In the genomic region with DNA sequence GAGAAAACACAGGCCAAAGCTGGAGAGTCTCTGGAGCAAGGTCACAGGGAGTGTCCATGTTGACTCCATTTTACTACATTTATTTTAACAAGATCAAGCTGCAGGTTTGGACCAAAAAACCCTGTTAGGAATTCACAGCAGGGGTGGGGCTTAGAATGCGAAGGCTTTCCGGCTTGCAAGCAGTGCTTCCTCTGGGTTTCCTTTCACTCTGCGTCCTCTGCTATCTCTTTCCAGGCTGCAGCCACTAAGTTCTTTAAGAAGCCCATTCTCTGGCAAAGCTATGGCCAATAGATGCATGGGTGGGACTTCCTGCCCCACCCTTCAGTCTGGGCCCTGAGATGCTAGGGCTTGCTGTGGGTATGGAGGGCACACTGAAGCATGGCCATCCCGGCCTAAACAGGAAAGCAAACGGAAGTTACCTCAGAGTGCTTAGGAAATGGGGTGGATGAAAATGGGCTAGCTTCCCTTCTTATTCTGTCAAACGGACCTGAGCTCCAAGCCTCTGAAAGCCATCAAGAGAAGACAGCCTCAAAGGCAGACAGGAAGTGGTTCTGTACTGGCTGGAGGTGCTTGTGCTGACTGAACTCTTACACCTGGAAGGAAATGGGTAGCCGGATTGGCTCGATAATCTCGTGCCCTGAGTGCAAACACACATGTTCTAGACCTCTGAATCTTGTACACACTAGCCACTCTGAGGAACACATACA, we compare ENCODE assay signal across 11 mouse cellular contexts.
DNase-seq lines count a peak whose midpoint lies in the region.
"Had no signal": no experiment of that assay in that cellular context is flagged by ENCODE, and none has a peak within 500 bp of the region (broad histone marks: within the 10 kb centered on the region; RNA-seq: fewer than 3 reads in every experiment).

No protein-coding gene starts in this region.

- DNase-seq in heart, adult 11 months: peak; percentile 88
- no peak for DNase-seq in heart, adult 9 months (ENCODE audit: low spot score in 2 of 2)
- DNase-seq in ES-CJ7 (ENCODE audit: low read depth, low spot score): peak; percentile 22
- peak; percentile 3 for DNase-seq in induced T-regulatory cell, adult 2 months (ENCODE audit: low read depth)
- peak; percentile 12 to 15 for DNase-seq in thymus, postnatal 10 days (ENCODE audit: low spot score in 2 of 2)
- no peak for DNase-seq in spleen, postnatal 4 days (ENCODE audit: low spot score in 2 of 2)
- no peak for DNase-seq in c-Kit-positive CD71-positive TER-119-positive erythroid progenitor cells, embryonic 14.5 days (ENCODE audit: low spot score)
- no peak for DNase-seq in urinary bladder, postnatal 4 days (ENCODE audit: low spot score in 2 of 2)
- DNase-seq: cerebellum, adult 9-11 months; heart, postnatal 4 days; liver, embryonic 13.5 days had no signal

Comparison
In these comparisons a context has a peak if more than half of its experiments do, and no peak if none do; other contexts are left out.
1. DNase-seq: peak in heart, adult 11 months (single experiment), ES-CJ7 (single experiment), induced T-regulatory cell, adult 2 months (single experiment) and thymus, postnatal 10 days (2 of 2); none in heart, adult 9 months (0 of 2), spleen, postnatal 4 days (0 of 2), c-Kit-positive CD71-positive TER-119-positive erythroid progenitor cells, embryonic 14.5 days (single experiment) and urinary bladder, postnatal 4 days (0 of 2).